Mouse (Mus musculus): ENCODE data around the gene Dmc1.

DNA sequence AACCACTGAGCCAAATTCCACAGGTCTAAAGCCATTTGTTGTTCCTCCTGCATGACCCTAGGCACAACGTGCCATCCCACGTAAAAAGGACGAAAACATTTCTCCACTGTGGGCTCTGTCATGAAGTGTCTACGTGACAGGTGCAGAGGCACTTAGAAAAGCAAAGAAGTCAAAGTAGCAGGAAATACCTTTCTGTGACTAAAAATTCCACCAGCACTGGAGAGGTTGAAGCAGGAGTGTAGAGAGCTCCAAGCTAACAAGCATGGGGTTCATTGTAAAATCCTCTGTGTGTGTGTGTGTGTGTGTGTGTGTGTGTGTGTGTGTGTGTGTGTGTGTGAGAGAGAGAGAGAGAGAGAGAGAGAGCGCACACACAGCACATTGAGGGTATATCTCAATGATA, 52.3 kb downstream of the Dmc1 start:
- no peak for TF ChIP-seq CTCF (IDR thresholded peaks at IDR 0.05)
- TF ChIP-seq EP300 (IDR thresholded peaks at IDR 0.05) = no peak
